Comparison of ENCODE assay signal across 9 mouse cellular contexts in genomic region chr3:107273820-107274219, GRCm38 (mm10). TPM values are rescaled to one million over a fixed set of nuclear protein-coding genes. Genes with fewer than 3 reads are reported as not detected.
A peak's percentile ranks its signal among the peaks of the same experiment; 100 is the strongest.
DNase-seq lines count a peak whose midpoint lies in the region; ATAC-seq and TF ChIP-seq lines count a peak whose summit lies in the region.
"Had no signal": no experiment of that assay in that cellular context is flagged by ENCODE, and none has a peak within 500 bp of the region (broad histone marks: within the 10 kb centered on the region; RNA-seq: fewer than 3 reads in every experiment).

No protein-coding gene starts in this region.

- no peak for TF ChIP-seq POLR2A in CH12.LX (IDR thresholded peaks at IDR 0.05; ENCODE audit: low read depth, low read length)
- no peak for TF ChIP-seq POLR2A in lung, adult 2 months (IDR thresholded peaks at IDR 0.05; ENCODE audit: borderline replicate concordance, extremely low read depth, low read depth, low read length)
- no peak for TF ChIP-seq POLR2A in olfactory bulb, adult 2 months (IDR thresholded peaks at IDR 0.05; ENCODE audit: insufficient read depth, low read depth, low read length)

- H3K4me1 ChIP-seq in CH12.LX (ENCODE audit: control insufficient read depth in 1 of 2, insufficient read depth in 2 of 2) = peaks cover 0 to 6% of the 10 kb centered on the region in 2 experiments; a peak in 3 of 4 replicates
- peaks cover 2% of the 10 kb centered on the region; the same call in 1 of the 2 replicates for H3K4me1 ChIP-seq in lung, adult 2 months (ENCODE audit: control insufficient read depth, insufficient read depth, low read length)
- no peaks in the 10 kb centered on the region for H3K4me1 ChIP-seq in olfactory bulb, adult 2 months (ENCODE audit: control insufficient read depth, insufficient read depth, low read length)

- in situ Hi-C loops in CH12.LX (cut with MboI; ENCODE audit: low pct_ligation_motif_present, low pct_unique_long_range_greater_than_20kb, low sequenced_read_pairs) = no loop called here

- H3K27me3 ChIP-seq in CH12.LX (replicated peaks) = peaks cover 2% of the 10 kb centered on the region

- ATAC-seq in erythroid progenitor cell, adult 5-6 weeks (replicated peaks; ENCODE audit: low FRiP score, poor library complexity, severe bottlenecking) = peak; percentile 70

- TF ChIP-seq CTCF in CH12.LX (conservative IDR thresholded peaks at IDR 0.05 in 1 of 2, IDR thresholded peaks at IDR 0.05 in 1 of 2; ENCODE audit: low read depth in 2 of 2, low read length in 2 of 2) = peak; percentile 54 to 90; a peak in 3 of 4 replicates
- TF ChIP-seq CTCF in lung, adult 2 months (IDR thresholded peaks at IDR 0.05; ENCODE audit: insufficient read depth, low read length) = peak; percentile 76
- peak; percentile 46; the same call in 1 of the 2 replicates for TF ChIP-seq CTCF in olfactory bulb, adult 2 months (IDR thresholded peaks at IDR 0.05; ENCODE audit: insufficient read depth, low read depth, low read length)

- H3K9me3 ChIP-seq in CH12.LX (replicated peaks; ENCODE audit: low read length) = no peaks in the 10 kb centered on the region

- WGBS in lung, adult 2 months = 11% methylated on average over 3 of the region's 3 CpGs
- 6% methylated on average over 3 of the region's 3 CpGs for WGBS in olfactory bulb, adult 2 months

- dilution Hi-C loops in CH12.LX (cut with MboI; ENCODE audit: extremely low pct_ligation_motif_present, extremely low pct_unique_long_range_greater_than_20kb, low sequenced_read_pairs) = no loop called here

- H3K4me2 ChIP-seq in CH12.LX (ENCODE audit: insufficient read depth, low read depth, poor library complexity, severe bottlenecking) = no peak overlapping the region

- intact Hi-C loops in heart, postnatal 14 days (cut with DNase I) = loop anchor here (1.0 kb wide), 2 partner anchors 41 to 68 kb away; no protein-coding TSS in a partner anchor

- TF ChIP-seq RAD21 in CH12.LX (IDR thresholded peaks at IDR 0.05; ENCODE audit: low read depth, low read length) = peak; percentile 75

- no peak overlapping the region for H3K4me3 ChIP-seq in CH12.LX (replicated peaks in 1 of 3; ENCODE audit: low read depth in 2 of 3, low read length in 2 of 3, poor library complexity in 1 of 3)
- no peak overlapping the region for H3K4me3 ChIP-seq in lung, adult 2 months (replicated peaks; ENCODE audit: extremely low read depth, low read depth, low read length)
- no peak overlapping the region for H3K4me3 ChIP-seq in olfactory bulb, adult 2 months (ENCODE audit: insufficient read depth, low read depth, low read length)

- H3K27ac ChIP-seq in CH12.LX (ENCODE audit: insufficient read depth, low read depth) = no peak overlapping the region
- H3K27ac ChIP-seq in olfactory bulb, adult 2 months (ENCODE audit: insufficient read depth, low read depth, low read length) = no peak overlapping the region

- H3K9ac ChIP-seq in CH12.LX (ENCODE audit: insufficient read depth, low read depth) = no peak overlapping the region

- H3K36me3 ChIP-seq in CH12.LX (replicated peaks in 1 of 2; ENCODE audit: control insufficient read depth in 1 of 2, insufficient read depth in 1 of 2, low read length in 1 of 2) = no peaks in the 10 kb centered on the region

- DNase-seq in CH12.LX (ENCODE audit: extremely low read depth) = peak; percentile 73
- peak; percentile 87 for DNase-seq in brain, adult 2 months (ENCODE audit: low read depth, low spot score)
- peak; percentile 63 to 75 for DNase-seq in heart, postnatal 14 days
- DNase-seq in layer of hippocampus, adult 18-20 months (ENCODE audit: low spot score in 2 of 2) = peak; percentile 64 to 84
- DNase-seq in lung, adult 2 months = peak; percentile 40
- peak; percentile 43 for DNase-seq in testis, postnatal 14 days (ENCODE audit: low spot score)

- no peaks in the 10 kb centered on the region for H3K79me2 ChIP-seq in CH12.LX (replicated peaks; ENCODE audit: control insufficient read depth, extremely low read depth, insufficient read depth, poor library complexity, severe bottlenecking)

- TF ChIP-seq EP300 in CH12.LX (IDR thresholded peaks at IDR 0.05; ENCODE audit: low read length) = no peak

TF ChIP-seq in CH12.LX, 34 proteins besides CTCF, POLR2A, EP300 and RAD21:
- TF ChIP-seq CHD2 (IDR thresholded peaks at IDR 0.05; ENCODE audit: low read length) = no peak
- TF ChIP-seq SMC3 (IDR thresholded peaks at IDR 0.05; ENCODE audit: low read depth, low read length) = peak; percentile 79
- TF ChIP-seq MAX (IDR thresholded peaks at IDR 0.05; ENCODE audit: low read length) = no peak
TF ChIP-seq in CH12.LX: peak in this region for 1.

RNA-seq across cellular contexts. Expression of gene Lamtor5, which starts 4.8 kb away (rescaled TPM):
- total RNA-seq in CH12.LX (2012; rRNA removed) (119 and 142 TPM in 2 replicates), CH12.LX (2014; rRNA removed) (162 and 183 TPM in 2 replicates)
- 113 and 137 TPM in 2 replicates for polyA plus RNA-seq in CH12.LX (2012; ENCODE audit: insufficient read length, low read depth)
- total RNA-seq in erythroid progenitor cell, adult 5-6 weeks (2015; ENCODE audit: low replicate concordance) = 57.0 and 58.4 TPM in 2 replicates
- 10.3 and 20.0 TPM in 2 replicates for total RNA-seq in erythroid progenitor cell, adult 5-6 weeks (2017; ENCODE audit: low replicate concordance)
- 10 to 100 TPM; 63.2 to 71.3 TPM for total RNA-seq in heart, postnatal 14 days (2021)
- 10 to 100 TPM; 64.6 to 66.1 TPM for total RNA-seq in layer of hippocampus, adult 18-20 months (2021)
- 85.9 and 111 TPM in 2 replicates for polyA plus RNA-seq in lung, adult 2 months (2012; rRNA removed)
- not detected in 2 replicates for polyA plus RNA-seq in olfactory bulb, adult 2 months (2012; ENCODE audit: insufficient read depth, insufficient read length, low replicate concordance, missing spikeins)

RNA-seq across cellular contexts. Expression of gene Slc16a4, which starts 17.2 kb away (rescaled TPM):
- 0.08 TPM in 1 of 2 replicates, not detected in the other for total RNA-seq in CH12.LX (2012; rRNA removed)
- not detected in 2 replicates for total RNA-seq in CH12.LX (2014; rRNA removed)
- polyA plus RNA-seq in CH12.LX (2012; ENCODE audit: insufficient read length, low read depth) = 0.45 and 0.60 TPM in 2 replicates
- 1.4 TPM in 1 of 2 replicates, not detected in the other for total RNA-seq in erythroid progenitor cell, adult 5-6 weeks (2015; ENCODE audit: low replicate concordance)
- total RNA-seq in erythroid progenitor cell, adult 5-6 weeks (2017; ENCODE audit: low replicate concordance) = 2.1 TPM in 1 of 2 replicates, not detected in the other
- total RNA-seq in heart, postnatal 14 days (2021) = under 1 TPM; 0.37 to 0.60 TPM
- under 1 TPM; 0.43 to 0.77 TPM for total RNA-seq in layer of hippocampus, adult 18-20 months (2021)
- polyA plus RNA-seq in lung, adult 2 months (2012; rRNA removed) = 0.19 and 0.44 TPM in 2 replicates
- polyA plus RNA-seq in olfactory bulb, adult 2 months (2012; ENCODE audit: insufficient read depth, insufficient read length, low replicate concordance, missing spikeins) = not detected in 2 replicates

RNA-seq across cellular contexts. Expression of gene Prok1, which starts 34.3 kb away (rescaled TPM):
- total RNA-seq in CH12.LX (2012; rRNA removed) = not detected in 2 replicates
- not detected in 2 replicates for total RNA-seq in CH12.LX (2014; rRNA removed)
- polyA plus RNA-seq in CH12.LX (2012; ENCODE audit: insufficient read length, low read depth) = not detected in 2 replicates
- not detected in 2 replicates for total RNA-seq in erythroid progenitor cell, adult 5-6 weeks (2015; ENCODE audit: low replicate concordance)
- not detected in 2 replicates for total RNA-seq in erythroid progenitor cell, adult 5-6 weeks (2017; ENCODE audit: low replicate concordance)
- not detected for total RNA-seq in heart, postnatal 14 days (2021)
- total RNA-seq in layer of hippocampus, adult 18-20 months (2021) = under 1 TPM in 1 of 2 experiments, not detected in 1; 0.20 TPM
- 0.19 TPM in 1 of 2 replicates, not detected in the other for polyA plus RNA-seq in lung, adult 2 months (2012; rRNA removed)
- polyA plus RNA-seq in olfactory bulb, adult 2 months (2012; ENCODE audit: insufficient read depth, insufficient read length, low replicate concordance, missing spikeins) = not detected in 2 replicates

RNA-seq across cellular contexts. Expression of gene A630076J17Rik, which starts 43.4 kb away (rescaled TPM):
- total RNA-seq in CH12.LX (2012; rRNA removed) (not detected in 2 replicates), CH12.LX (2014; rRNA removed) (not detected in 2 replicates)
- not detected in 2 replicates for polyA plus RNA-seq in CH12.LX (2012; ENCODE audit: insufficient read length, low read depth)
- total RNA-seq in erythroid progenitor cell, adult 5-6 weeks (2015; ENCODE audit: low replicate concordance) = not detected in 2 replicates
- total RNA-seq in erythroid progenitor cell, adult 5-6 weeks (2017; ENCODE audit: low replicate concordance) = not detected in 2 replicates
- total RNA-seq in heart, postnatal 14 days (2021) = not detected
- total RNA-seq in layer of hippocampus, adult 18-20 months (2021) = not detected
- not detected in 2 replicates for polyA plus RNA-seq in lung, adult 2 months (2012; rRNA removed)
- polyA plus RNA-seq in olfactory bulb, adult 2 months (2012; ENCODE audit: insufficient read depth, insufficient read length, low replicate concordance, missing spikeins) = not detected in 2 replicates
- total RNA-seq: gastrocnemius, postnatal 4 days had no signal

RNA-seq across cellular contexts. Expression of gene Cym, which starts 52.3 kb away (rescaled TPM):
- total RNA-seq in CH12.LX (2012; rRNA removed) = not detected in 2 replicates
- not detected in 2 replicates for total RNA-seq in CH12.LX (2014; rRNA removed)
- polyA plus RNA-seq in CH12.LX (2012; ENCODE audit: insufficient read length, low read depth) = not detected in 2 replicates
- total RNA-seq in erythroid progenitor cell, adult 5-6 weeks (2015; ENCODE audit: low replicate concordance) = not detected in 2 replicates
- not detected in 2 replicates for total RNA-seq in erythroid progenitor cell, adult 5-6 weeks (2017; ENCODE audit: low replicate concordance)
- not detected for total RNA-seq in heart, postnatal 14 days (2021)
- not detected for total RNA-seq in layer of hippocampus, adult 18-20 months (2021)
- polyA plus RNA-seq in lung, adult 2 months (2012; rRNA removed) = 0.25 and 0.27 TPM in 2 replicates
- not detected in 2 replicates for polyA plus RNA-seq in olfactory bulb, adult 2 months (2012; ENCODE audit: insufficient read depth, insufficient read length, low replicate concordance, missing spikeins)
- total RNA-seq: gastrocnemius, postnatal 4 days had no signal
